Mouse (Mus musculus): ENCODE data around the gene Kank1. TPM values are rescaled to one million over a fixed set of nuclear protein-coding genes. Genes with fewer than 3 reads are reported as not detected.

Kank1 gene
- polyA plus RNA-seq, 1 experiment from 2014 or later, result 8.3 TPM

- Histone ChIP-seq H3K4me2 (ENCODE audit: low read depth, low read length) (no peak overlapping the region; the same call in 1 of the 2 replicates), H3K9me3 (replicated peaks; ENCODE audit: control insufficient read depth, low read length) (no peaks in the 10 kb centered on the region), H3K27ac (ENCODE audit: low read length) (no peak overlapping the region), H3K36me3 (ENCODE audit: control insufficient read depth, insufficient read depth) (no peaks in the 10 kb centered on the region), H3K9ac (ENCODE audit: low read depth, low read length) (no peak overlapping the region), H3K27me3 (ENCODE audit: control insufficient read depth, insufficient read depth, low read depth, low read length) (no peaks in the 10 kb centered on the region), H3K4me1 (ENCODE audit: control insufficient read depth, low read depth, low read length) (peaks cover 10% of the 10 kb centered on the region), H3K4me3 (ENCODE audit: low read depth, low read length) (no peak overlapping the region)
- ATAC-seq (ENCODE audit: low read depth), result peak; percentile 74
- WGBS (ENCODE audit: insufficient replicate concordance), result 51% methylated on average over 16 of the region's 16 CpGs
Measured at GRCm38 (mm10) chr19:25343657-25344322, 107.0 kb downstream of the Kank1 start.

GRCm38 (mm10) chr19:25344371-25344770 is 107.6 kb downstream of the Kank1 start:
- WGBS (ENCODE audit: insufficient replicate concordance), result 51% methylated on average over 6 of the region's 6 CpGs
- Histone ChIP-seq H3K4me3 (ENCODE audit: low read depth, low read length) (no peak overlapping the region), H3K4me1 (ENCODE audit: control insufficient read depth, low read depth, low read length) (peaks cover 10% of the 10 kb centered on the region), H3K36me3 (ENCODE audit: control insufficient read depth, insufficient read depth) (no peaks in the 10 kb centered on the region), H3K4me2 (ENCODE audit: low read depth, low read length) (no peak overlapping the region), H3K9ac (ENCODE audit: low read depth, low read length) (no peak overlapping the region), H3K9me3 (replicated peaks; ENCODE audit: control insufficient read depth, low read length) (no peaks in the 10 kb centered on the region), H3K27me3 (ENCODE audit: control insufficient read depth, insufficient read depth, low read depth, low read length) (no peaks in the 10 kb centered on the region), H3K27ac (ENCODE audit: low read length) (no peak overlapping the region)
- ATAC-seq (ENCODE audit: low read depth), result no peak

- Histone ChIP-seq H3K4me2 (ENCODE audit: low read depth, low read length) (no peak overlapping the region), H3K4me1 (ENCODE audit: control insufficient read depth, low read depth, low read length) (peaks cover 7% of the 10 kb centered on the region), H3K36me3 (ENCODE audit: control insufficient read depth, insufficient read depth) (no peaks in the 10 kb centered on the region), H3K27ac (ENCODE audit: low read length) (no peak overlapping the region), H3K9ac (ENCODE audit: low read depth, low read length) (no peak overlapping the region), H3K27me3 (ENCODE audit: control insufficient read depth, insufficient read depth, low read depth, low read length) (no peaks in the 10 kb centered on the region), H3K4me3 (ENCODE audit: low read depth, low read length) (no peak overlapping the region), H3K9me3 (replicated peaks; ENCODE audit: control insufficient read depth, low read length) (no peaks in the 10 kb centered on the region)
- 63% methylated on average over 5 of the region's 5 CpGs for WGBS (ENCODE audit: insufficient replicate concordance)
- no peak for ATAC-seq (ENCODE audit: low read depth)
Measured at GRCm38 (mm10) chr19:25345972-25346371, 109.2 kb downstream of the Kank1 start.

GRCm38 (mm10) chr19:25347515-25347914 is 110.7 kb downstream of the Kank1 start:
- Histone ChIP-seq H3K4me2 (ENCODE audit: low read depth, low read length) (no peak overlapping the region), H3K27ac (ENCODE audit: low read length) (no peak overlapping the region), H3K4me3 (ENCODE audit: low read depth, low read length) (no peak overlapping the region), H3K9me3 (replicated peaks; ENCODE audit: control insufficient read depth, low read length) (no peaks in the 10 kb centered on the region), H3K27me3 (ENCODE audit: control insufficient read depth, insufficient read depth, low read depth, low read length) (no peaks in the 10 kb centered on the region), H3K4me1 (ENCODE audit: control insufficient read depth, low read depth, low read length) (peaks cover 6% of the 10 kb centered on the region), H3K36me3 (ENCODE audit: control insufficient read depth, insufficient read depth) (no peaks in the 10 kb centered on the region), H3K9ac (ENCODE audit: low read depth, low read length) (no peak overlapping the region)
- 20% methylated on average over 5 of the region's 5 CpGs for WGBS (ENCODE audit: insufficient replicate concordance)
- no peak; the same call in 1 of the 2 replicates for ATAC-seq (ENCODE audit: low read depth)

GRCm38 (mm10) chr19:25351257-25351955 is 114.6 kb downstream of the Kank1 start:
- Histone ChIP-seq H3K36me3 (ENCODE audit: control insufficient read depth, insufficient read depth) (no peaks in the 10 kb centered on the region), H3K9ac (ENCODE audit: low read depth, low read length) (no peak overlapping the region), H3K4me3 (ENCODE audit: low read depth, low read length) (no peak overlapping the region), H3K4me2 (ENCODE audit: low read depth, low read length) (no peak overlapping the region), H3K27me3 (ENCODE audit: control insufficient read depth, insufficient read depth, low read depth, low read length) (no peaks in the 10 kb centered on the region), H3K4me1 (ENCODE audit: control insufficient read depth, low read depth, low read length) (no peaks in the 10 kb centered on the region), H3K9me3 (replicated peaks; ENCODE audit: control insufficient read depth, low read length) (no peaks in the 10 kb centered on the region), H3K27ac (ENCODE audit: low read length) (no peak overlapping the region)
- ATAC-seq (ENCODE audit: low read depth), result no peak
- WGBS (ENCODE audit: insufficient replicate concordance), result 65% methylated on average over 15 of the region's 15 CpGs

- Histone ChIP-seq H3K4me3 (ENCODE audit: low read depth, low read length) (no peak overlapping the region), H3K9ac (ENCODE audit: low read depth, low read length) (no peak overlapping the region), H3K27ac (ENCODE audit: low read length) (no peak overlapping the region), H3K27me3 (ENCODE audit: control insufficient read depth, insufficient read depth, low read depth, low read length) (no peaks in the 10 kb centered on the region), H3K4me2 (ENCODE audit: low read depth, low read length) (no peak overlapping the region), H3K9me3 (replicated peaks; ENCODE audit: control insufficient read depth, low read length) (no peaks in the 10 kb centered on the region), H3K4me1 (ENCODE audit: control insufficient read depth, low read depth, low read length) (no peaks in the 10 kb centered on the region; the same call in 1 of the 2 replicates), H3K36me3 (ENCODE audit: control insufficient read depth, insufficient read depth) (no peaks in the 10 kb centered on the region)
- 66% methylated on average over 11 of the region's 11 CpGs for WGBS (ENCODE audit: insufficient replicate concordance)
- ATAC-seq (ENCODE audit: low read depth), result no peak
Measured at GRCm38 (mm10) chr19:25357094-25357493, 120.3 kb downstream of the Kank1 start.

GRCm38 (mm10) chr19:25358486-25359120 is 121.8 kb downstream of the Kank1 start:
- WGBS (ENCODE audit: insufficient replicate concordance), result 32% methylated on average over 8 of the region's 8 CpGs
- no peak overlapping the region for H3K4me2 ChIP-seq (ENCODE audit: low read depth, low read length)
- H3K9ac ChIP-seq (ENCODE audit: low read depth, low read length), result no peak overlapping the region
- no peaks in the 10 kb centered on the region; the same call in 1 of the 2 replicates for H3K4me1 ChIP-seq (ENCODE audit: control insufficient read depth, low read depth, low read length)
- H3K27ac ChIP-seq (ENCODE audit: low read length), result no peak overlapping the region
- H3K4me3 ChIP-seq (ENCODE audit: low read depth, low read length), result no peak overlapping the region
- H3K27me3 ChIP-seq (ENCODE audit: control insufficient read depth, insufficient read depth, low read depth, low read length), result no peaks in the 10 kb centered on the region; the same call in 1 of the 2 replicates
- ATAC-seq (ENCODE audit: low read depth), result no peak
- no peaks in the 10 kb centered on the region for H3K9me3 ChIP-seq (replicated peaks; ENCODE audit: control insufficient read depth, low read length)
- no peaks in the 10 kb centered on the region for H3K36me3 ChIP-seq (ENCODE audit: control insufficient read depth, insufficient read depth)

GRCm38 (mm10) chr19:25360571-25361029 is 123.8 kb downstream of the Kank1 start:
- Histone ChIP-seq H3K36me3 (ENCODE audit: control insufficient read depth, insufficient read depth) (no peaks in the 10 kb centered on the region), H3K4me2 (ENCODE audit: low read depth, low read length) (no peak overlapping the region), H3K9ac (ENCODE audit: low read depth, low read length) (no peak overlapping the region), H3K27ac (ENCODE audit: low read length) (no peak overlapping the region), H3K27me3 (ENCODE audit: control insufficient read depth, insufficient read depth, low read depth, low read length) (no peaks in the 10 kb centered on the region; the same call in 1 of the 2 replicates), H3K4me3 (ENCODE audit: low read depth, low read length) (no peak overlapping the region), H3K4me1 (ENCODE audit: control insufficient read depth, low read depth, low read length) (no peaks in the 10 kb centered on the region; the same call in 1 of the 2 replicates), H3K9me3 (replicated peaks; ENCODE audit: control insufficient read depth, low read length) (no peaks in the 10 kb centered on the region)
- ATAC-seq (ENCODE audit: low read depth), result no peak
- WGBS (ENCODE audit: insufficient replicate concordance), result 6% methylated on average over 9 of the region's 9 CpGs
